Mouse (Mus musculus) B cell, adult (primary cell): ENCODE data around the gene Bend3. TPM values are rescaled to one million over a fixed set of nuclear protein-coding genes. Genes with fewer than 3 reads are reported as not detected.

Source experiments
- total RNA-seq: library from RNA; stranded (reverse); gene quantifications from 4 replicates; pipeline ENCODE4 v1.2.4, GENCODE M21; 2023; ENCODE audit not compliant: inconsistent age

The Bend3 gene
- 8.9 to 14.1 TPM (median 12.3 TPM) in 4 replicates for total RNA-seq

DNA sequence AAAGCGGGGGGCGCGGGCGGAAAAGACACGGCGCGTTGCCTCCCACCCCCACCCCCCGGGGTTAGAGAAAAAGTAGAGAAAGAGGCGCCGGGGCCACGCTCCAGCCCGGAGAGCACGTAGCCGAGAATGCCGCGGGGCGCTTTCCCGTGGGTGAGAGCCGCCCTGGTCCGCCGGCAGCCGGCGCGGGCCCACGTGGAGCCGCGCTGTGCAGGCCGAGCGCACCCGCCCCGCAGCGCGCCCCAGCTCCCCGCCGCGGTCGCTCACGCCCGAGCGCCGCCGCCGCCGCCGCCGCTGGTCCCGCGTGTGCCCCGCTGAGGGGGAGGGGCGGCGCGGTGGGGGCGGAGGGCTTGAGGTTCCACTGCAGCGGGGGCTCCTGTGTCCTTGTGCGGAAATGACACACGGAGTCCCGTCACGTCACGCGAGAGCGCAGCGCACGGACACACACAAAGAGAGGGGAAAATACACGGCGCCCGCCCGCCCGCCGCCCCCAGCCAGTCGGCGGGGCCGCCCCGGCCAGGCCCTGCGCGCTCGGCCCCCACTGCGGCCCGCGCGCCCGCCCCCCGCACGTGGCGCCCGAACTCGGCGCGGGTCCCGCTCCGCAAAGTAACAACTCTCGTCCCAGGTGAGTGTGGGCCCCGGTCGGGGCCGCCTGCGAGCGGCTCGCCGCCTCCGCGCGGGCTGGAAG, at the start of gene Bend3:
TSS of gene Bend3 (plus strand) at position 81 of the 685 bp plus-strand sequence.

GRCm38 (mm10) chr10:43523931-43524330, 45.3 kb downstream of the Bend3 start, which contains the start of gene Gm9803:
TSS of gene Gm9803 (plus strand) at chr10:43524084.

DNA sequence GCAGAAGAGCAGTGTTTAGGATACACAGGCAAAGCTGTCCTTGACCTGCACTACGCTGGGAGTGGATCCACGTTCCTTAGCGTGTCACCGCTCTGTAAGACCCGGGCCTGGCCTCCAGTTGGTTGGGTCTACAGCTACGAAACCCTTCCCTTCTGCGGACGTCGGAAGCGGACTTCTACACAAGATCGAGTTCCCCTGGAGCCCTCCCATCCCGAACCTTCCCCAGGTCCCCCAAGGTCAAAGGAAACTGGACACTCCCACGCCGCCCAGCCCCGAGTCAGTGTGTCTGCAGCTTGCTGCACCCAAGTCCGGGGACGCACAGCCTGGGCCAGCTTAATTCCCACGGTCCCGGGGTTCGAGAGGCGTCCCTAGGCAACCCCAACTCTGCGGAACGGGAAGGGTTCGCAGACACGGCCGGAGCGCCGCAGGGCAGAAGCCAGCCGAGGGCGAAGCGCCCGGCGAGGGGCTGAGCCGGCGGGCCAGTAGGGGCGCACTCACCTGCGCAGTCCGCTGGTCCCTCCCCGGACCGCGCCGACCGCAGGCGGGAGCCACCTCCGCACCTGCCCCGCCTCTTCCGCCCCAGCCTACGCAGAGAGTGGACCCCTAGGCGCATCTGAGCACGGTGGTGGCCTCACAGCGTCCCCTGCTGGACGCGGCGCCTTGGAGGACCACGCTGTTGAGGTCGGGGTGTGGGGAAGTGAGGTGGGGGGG, 62.0 kb downstream of the Bend3 start, which contains the start of gene 1700021F05Rik:
TSS of gene 1700021F05Rik (minus strand) at position 553 of the 711 bp plus-strand sequence.

Other genes with a start within 250 kb of the Bend3 start
- 2.1 TPM in 1 of 4 replicates, not detected in the others for gene Gm9803, start 45.3 kb downstream of the Bend3 start, total RNA-seq
- 7.6 to 14.3 TPM (median 12.4 TPM) in 4 replicates for gene 1700021F05Rik, start 62.2 kb downstream of the Bend3 start, total RNA-seq
- gene Cd24a, start 99.5 kb downstream of the Bend3 start, total RNA-seq, result 675 to 711 TPM (median 693 TPM) in 4 replicates